Mouse (Mus musculus) cortical plate, adult 2 months (tissue): ENCODE data around the gene Sptb.

Experiments used
- CTCF ChIP-seq: fragments of 200-500 bp; IDR thresholded peaks from 2 replicates; pipeline ENCODE4 v1.5.1; 2011; ENCODE audit warnings: mild to moderate bottlenecking, control low read depth, low read length; ENCODE audit not compliant: insufficient read depth; ENCODE audit errors: extremely low read depth
- POLR2A ChIP-seq: fragments of 200-500 bp; IDR thresholded peaks from 2 replicates; pipeline ENCODE4 v1.6.1; 2011; ENCODE audit warnings: mild to moderate bottlenecking, low read length, control low read depth; ENCODE audit not compliant: insufficient read depth; ENCODE audit errors: extremely low read depth

DNA sequence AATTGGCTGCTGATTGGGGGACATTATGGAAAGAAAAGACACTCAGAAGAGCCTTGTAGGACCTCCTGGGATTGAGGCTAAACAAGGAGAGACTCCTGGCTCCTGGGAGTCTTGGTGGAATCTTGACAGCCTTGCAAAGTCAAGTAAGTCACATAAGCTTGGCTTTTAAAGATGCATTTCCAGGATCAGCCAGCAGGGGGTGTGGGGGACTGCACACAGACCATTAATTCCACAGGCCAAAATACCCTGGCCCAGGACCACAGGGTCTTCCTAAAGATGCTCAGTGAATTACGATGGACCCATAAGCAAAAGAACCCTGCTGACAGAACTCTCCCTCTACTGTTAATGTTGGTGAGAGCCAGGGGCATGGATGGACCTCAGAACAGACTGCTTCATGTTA is 118.1 kb downstream of the Sptb start:
- TF ChIP-seq CTCF (peak; percentile 75), POLR2A (no peak)
